Mouse (Mus musculus) liver, adult 2 months (tissue): ENCODE results near the gene Atg10. TPM values are rescaled to one million over a fixed set of nuclear protein-coding genes. Genes with fewer than 3 reads are reported as not detected.

Experiments
- DNase-seq: peaks from one replicate; pipeline ENCODE4 v3.0.0-alpha.2; 2011; ENCODE audit warnings: low read depth, low spot score; ENCODE audit errors: extremely low read depth
- H3K27ac ChIP-seq: fragments of 200-500 bp; replicated peaks from 2 replicates; pipeline ENCODE4 v1.5.1; 2012; ENCODE audit warnings: low read depth, mild to moderate bottlenecking, control low read depth, inconsistent platforms, low read length; ENCODE audit not compliant: insufficient read depth
- H3K27me3 ChIP-seq: fragments of 200-500 bp; 2 replicates; pipeline ENCODE4 v1.6.1; 2012; ENCODE audit warnings: mild to moderate bottlenecking, moderate library complexity, low read length, inconsistent platforms; ENCODE audit not compliant: control insufficient read depth, insufficient read depth
- H3K36me3 ChIP-seq: fragments of 200-500 bp; 2 replicates; pipeline ENCODE4 v1.6.1; 2012; ENCODE audit warnings: low read length, inconsistent platforms; ENCODE audit not compliant: control insufficient read depth, insufficient read depth
- H3K4me1 ChIP-seq: fragments of 200-500 bp; 2 replicates; pipeline ENCODE4 v1.6.1; 2011; ENCODE audit warnings: low read length; ENCODE audit not compliant: control insufficient read depth, insufficient read depth
- H3K4me3 ChIP-seq: fragments of 200-500 bp; 2 replicates; pipeline ENCODE4 v1.5.1; 2011; ENCODE audit warnings: low read depth, mild to moderate bottlenecking, control low read depth, low read length, moderate library complexity; ENCODE audit not compliant: insufficient read depth
- H3K79me2 ChIP-seq: fragments of 200-500 bp; 2 replicates; pipeline ENCODE4 v1.6.1; 2012; ENCODE audit warnings: inconsistent platforms, mild to moderate bottlenecking, low read length, moderate library complexity; ENCODE audit not compliant: control insufficient read depth, insufficient read depth
- H3K9ac ChIP-seq: fragments of 200-500 bp; 2 replicates; pipeline ENCODE4 v1.6.1; 2012; ENCODE audit warnings: low read depth, mild to moderate bottlenecking, control low read depth, inconsistent platforms, low read length
- CTCF ChIP-seq: fragments of 200-500 bp; IDR thresholded peaks from 2 replicates; pipeline ENCODE4 v1.5.1; 2011; ENCODE audit warnings: low read depth, low read length, control low read depth
- POLR2A ChIP-seq: fragments of 200-500 bp; IDR thresholded peaks from 2 replicates; pipeline ENCODE4 v1.6.1; 2011; ENCODE audit warnings: low read length, control low read depth; ENCODE audit not compliant: insufficient read depth; ENCODE audit errors: extremely low read depth
- WGBS: fragments of 180-500 bp; shearing (Covaris S2); methylation state at CpG from one replicate; pipeline ENCODE4 v1.1.7; 2018; 5-methylcytosine and 5-hydroxymethylcytosine counted together
- polyA plus RNA-seq: library from polyadenylated mRNA; depleted of rRNA; stranded (reverse); fragments of >200 nt; gene quantifications from 2 replicates; pipeline ENCODE4 v1.2.3, GENCODE M21; 2012
- total RNA-seq: library from RNA; depleted of rRNA; stranded (reverse); fragments of >200 nt; gene quantifications from 2 replicates; pipeline ENCODE4 v1.2.3, GENCODE M21; 2014

Gene Atg10
- total and polyA plus RNA-seq, 2 experiments = 0.94 to 5.3 TPM

DNA sequence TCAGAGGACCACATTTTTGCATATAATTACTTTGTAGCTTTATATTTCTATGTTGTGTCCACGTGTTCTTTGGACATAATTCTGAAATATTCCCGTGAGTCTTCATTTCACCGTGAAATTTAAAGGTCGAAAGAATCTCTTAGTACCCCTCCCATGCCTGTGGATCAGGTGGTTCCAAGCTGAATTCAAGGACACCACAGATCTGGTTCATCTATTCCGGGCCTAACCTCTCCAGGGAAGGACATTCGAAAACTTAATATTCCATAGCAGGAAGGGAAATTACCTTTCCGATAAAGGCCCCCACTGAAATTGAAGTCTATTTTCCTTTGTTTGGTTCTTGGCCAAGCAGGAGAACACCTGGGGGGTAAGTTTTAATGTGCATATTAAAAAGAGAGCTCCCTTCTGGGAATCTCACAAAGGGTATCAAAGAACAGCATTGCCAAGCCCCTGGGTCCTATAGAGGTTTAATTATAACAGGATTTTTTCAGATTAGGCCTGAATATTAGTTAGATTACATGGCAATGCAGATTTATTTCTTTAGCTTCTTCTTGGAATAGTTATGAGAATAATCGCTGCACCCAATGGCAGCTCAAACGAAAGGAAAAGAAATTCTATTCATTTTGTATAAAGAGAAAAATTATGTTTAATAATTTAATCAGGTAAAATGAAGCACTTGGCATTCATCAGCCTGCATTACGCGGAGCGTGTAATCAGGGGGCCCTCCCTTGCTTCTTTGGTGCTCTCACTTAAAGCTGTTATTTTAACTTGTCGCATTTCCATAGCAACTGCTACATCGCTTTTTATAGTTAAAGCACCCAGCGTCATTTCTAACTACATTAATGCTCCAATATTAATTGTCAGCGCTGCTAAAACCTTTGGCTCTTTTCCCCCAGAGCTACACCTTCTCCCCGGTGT is 310.8 kb downstream of the Atg10 start:
- Histone ChIP-seq H3K4me1 (no peaks in the 10 kb centered on the region), H3K4me3 (no peak overlapping the region), H3K79me2 (no peaks in the 10 kb centered on the region), H3K36me3 (no peaks in the 10 kb centered on the region), H3K9ac (no peak overlapping the region), H3K27me3 (no peaks in the 10 kb centered on the region), H3K27ac (no peak overlapping the region)
- TF ChIP-seq CTCF (no peak), POLR2A (no peak)
- WGBS = 86% methylated on average over 17 of the region's 17 CpGs
- DNase-seq = no peak

DNA sequence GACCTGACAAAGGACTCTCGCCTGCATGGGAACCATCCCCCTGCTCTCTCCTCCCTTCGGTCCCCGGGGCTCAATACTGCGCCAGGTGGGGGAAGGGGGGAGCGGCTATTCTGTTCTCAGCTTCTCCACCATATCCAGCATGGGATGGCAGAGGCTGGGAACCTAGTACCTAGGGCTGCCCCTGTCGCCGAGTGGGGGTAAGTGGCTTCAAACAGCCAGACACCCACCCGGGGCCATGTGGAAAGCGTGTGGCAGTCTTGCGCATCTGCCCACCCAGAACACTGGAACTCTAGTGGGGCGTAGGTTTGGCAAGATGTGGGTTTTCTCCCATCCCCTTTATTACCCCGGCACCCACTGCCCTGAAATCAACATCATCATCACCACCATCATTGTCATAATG is 316.4 kb downstream of the Atg10 start:
- H3K79me2 ChIP-seq = no peaks in the 10 kb centered on the region
- H3K9ac ChIP-seq = no peak overlapping the region
- H3K4me1 ChIP-seq = no peaks in the 10 kb centered on the region
- no peaks in the 10 kb centered on the region for H3K36me3 ChIP-seq
- H3K27ac ChIP-seq = no peak overlapping the region
- no peak for DNase-seq
- WGBS = 92% methylated on average over 12 of the region's 12 CpGs
- H3K27me3 ChIP-seq = no peaks in the 10 kb centered on the region
- H3K4me3 ChIP-seq = no peak overlapping the region
- TF ChIP-seq POLR2A (no peak), CTCF (no peak)

GRCm38 (mm10) chr13:90905176-90905575 is 318.6 kb downstream of the Atg10 start, which contains the start of gene Atp6ap1l:
Gene Atp6ap1l (minus strand): TSS chr13:90905355.
- WGBS = 94% methylated on average over 5 of the region's 5 CpGs
- Histone ChIP-seq H3K4me1 (no peaks in the 10 kb centered on the region), H3K79me2 (no peaks in the 10 kb centered on the region), H3K27me3 (no peaks in the 10 kb centered on the region), H3K36me3 (no peaks in the 10 kb centered on the region), H3K9ac (no peak within 1 kb of the TSS), H3K4me3 (no peak within 1 kb of the TSS), H3K27ac (no peak within 1 kb of the TSS)
- no peak for DNase-seq
- TF ChIP-seq CTCF = no peak
- no peak for TF ChIP-seq POLR2A

GRCm38 (mm10) chr13:90896821-90897220 is 326.9 kb downstream of the Atg10 start:
- Histone ChIP-seq H3K4me3 (no peak overlapping the region), H3K79me2 (no peaks in the 10 kb centered on the region), H3K27me3 (no peaks in the 10 kb centered on the region), H3K4me1 (peaks cover 2% of the 10 kb centered on the region; the same call in 1 of the 2 replicates), H3K27ac (no peak overlapping the region), H3K36me3 (no peaks in the 10 kb centered on the region), H3K9ac (no peak overlapping the region)
- no peak for TF ChIP-seq CTCF
- no peak for TF ChIP-seq POLR2A
- DNase-seq = peak; percentile 94
- 33% methylated on average over 12 of the region's 12 CpGs for WGBS

DNA sequence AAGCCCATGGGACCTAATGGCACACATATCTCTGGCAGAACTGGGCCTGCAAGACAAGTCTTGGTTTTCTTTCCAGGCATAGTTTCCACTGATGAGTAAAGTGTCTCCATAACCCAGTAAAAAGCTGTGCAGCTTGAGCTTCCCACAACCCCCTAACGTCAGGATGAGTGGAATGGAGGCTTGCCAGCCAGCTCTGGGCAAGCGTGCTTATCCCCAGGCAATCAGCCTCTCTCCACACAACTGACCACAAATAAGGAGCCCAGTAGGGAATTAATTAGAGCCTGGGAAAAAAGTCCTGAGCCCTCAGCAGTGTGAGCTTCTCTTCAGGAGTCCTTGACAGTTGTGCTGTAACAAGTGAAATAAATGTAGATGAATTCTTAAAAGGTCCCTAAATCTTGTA is 327.7 kb downstream of the Atg10 start:
- no peak for DNase-seq
- peaks cover 2% of the 10 kb centered on the region; the same call in 1 of the 2 replicates for H3K4me1 ChIP-seq
- no peaks in the 10 kb centered on the region for H3K79me2 ChIP-seq
- H3K27ac ChIP-seq = no peak overlapping the region
- H3K9ac ChIP-seq = no peak overlapping the region
- 81% methylated on average over 2 of the region's 2 CpGs for WGBS
- H3K36me3 ChIP-seq = no peaks in the 10 kb centered on the region
- H3K27me3 ChIP-seq = no peaks in the 10 kb centered on the region
- no peak for TF ChIP-seq CTCF
- no peak for TF ChIP-seq POLR2A
- no peak overlapping the region for H3K4me3 ChIP-seq

DNA sequence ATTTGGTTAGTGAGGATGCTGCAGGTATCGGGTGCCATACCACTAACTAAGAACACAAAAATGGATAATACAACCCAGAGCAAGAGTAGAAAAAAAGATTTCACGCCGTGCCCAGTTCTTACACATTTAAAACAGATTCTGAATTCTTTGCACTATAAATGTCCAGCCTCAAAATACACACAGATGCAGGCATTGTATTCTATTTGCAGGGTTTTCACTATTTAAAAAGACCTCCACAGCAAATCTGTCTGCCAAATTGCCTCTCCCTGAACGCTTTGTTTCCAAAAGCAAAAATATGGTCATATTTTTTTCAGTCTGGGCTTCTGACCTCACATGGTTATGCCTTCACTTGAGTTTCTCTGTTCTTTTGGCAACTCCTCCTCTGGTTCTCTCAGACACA is 328.9 kb downstream of the Atg10 start:
- Histone ChIP-seq H3K27ac (no peak overlapping the region), H3K79me2 (no peaks in the 10 kb centered on the region)
- DNase-seq = no peak

More for the DNA sequence above, 328.9 kb downstream of the Atg10 start:
- WGBS = 93% methylated on average over 4 of the region's 4 CpGs
- peaks cover 2% of the 10 kb centered on the region; the same call in 1 of the 2 replicates for H3K4me1 ChIP-seq
- no peaks in the 10 kb centered on the region for H3K27me3 ChIP-seq
- no peak overlapping the region for H3K9ac ChIP-seq
- TF ChIP-seq POLR2A = no peak
- H3K4me3 ChIP-seq = no peak overlapping the region
- no peaks in the 10 kb centered on the region for H3K36me3 ChIP-seq
